Mouse (Mus musculus): ENCODE results near the gene Diras2. TPM values are rescaled to one million over a fixed set of nuclear protein-coding genes. Genes with fewer than 3 reads are reported as not detected.

Diras2 gene
- polyA plus RNA-seq, 1 experiment from 2014 or later = 0.40 TPM

- 84% methylated on average over 11 of the region's 11 CpGs for WGBS
- H3K4me2 ChIP-seq (replicated peaks; ENCODE audit: low read depth, low read length) = no peak overlapping the region
- ATAC-seq (ENCODE audit: low FRiP score) = no peak
Observed at GRCm38 (mm10) chr13:52454708-52455250, 76.3 kb downstream of the Diras2 start.

More at GRCm38 (mm10) chr13:52454708-52455250, 76.3 kb downstream of the Diras2 start:
- Histone ChIP-seq H3K9ac (ENCODE audit: low read depth, low read length) (no peak overlapping the region), H3K27ac (ENCODE audit: low read depth, low read length) (no peak overlapping the region), H3K36me3 (ENCODE audit: control insufficient read depth, insufficient read depth, low read length) (no peaks in the 10 kb centered on the region), H3K9me3 (ENCODE audit: control insufficient read depth, low read length) (no peaks in the 10 kb centered on the region), H3K4me3 (ENCODE audit: low read depth, low read length) (no peak overlapping the region), H3K4me1 (replicated peaks; ENCODE audit: control insufficient read depth, insufficient read depth, low read length) (no peaks in the 10 kb centered on the region), H3K27me3 (ENCODE audit: control insufficient read depth, insufficient read depth, low read length) (no peaks in the 10 kb centered on the region)
- no peak for DNase-seq (ENCODE audit: low spot score)

Other genes starting within 250 kb of the Diras2 start
- gene Syk, start 51.9 kb upstream of the Diras2 start, polyA plus RNA-seq (2014; fragmentation: Nextera tagmentation; extraction: Ambion mirVana) = 4.0 and 4.4 TPM in 2 replicates